Mouse (Mus musculus) forebrain, embryonic 13.5 days (tissue): ENCODE measurements around the gene Nrap. TPM values are rescaled to one million over a fixed set of nuclear protein-coding genes. Genes with fewer than 3 reads are reported as not detected.

ENCODE experiments used
- ATAC-seq: fragments of 200-750 bp; cut with Nextera tagmentation; 2 replicates; pipeline ENCODE4 v1.8.0; 2017
- H3K27ac ChIP-seq: fragments of 300-500 bp; sonication (generic); 2 replicates; pipeline ENCODE4 v1.5.1; 2015; ENCODE audit warnings: inconsistent platforms, mild to moderate bottlenecking, moderate library complexity
- H3K27me3 ChIP-seq: fragments of 300-500 bp; sonication (generic); 2 replicates; pipeline ENCODE4 v1.6.1; 2015; ENCODE audit warnings: mild to moderate bottlenecking, inconsistent platforms
- H3K36me3 ChIP-seq: fragments of 300-500 bp; sonication (generic); 2 replicates; pipeline ENCODE4 v1.6.1; 2015; ENCODE audit warnings: mild to moderate bottlenecking, inconsistent platforms; ENCODE audit not compliant: poor library complexity, severe bottlenecking
- H3K4me1 ChIP-seq: fragments of 300-500 bp; sonication (generic); 2 replicates; pipeline ENCODE4 v1.6.1; 2015; ENCODE audit warnings: inconsistent platforms
- H3K4me2 ChIP-seq: fragments of 300-500 bp; sonication (generic); 2 replicates; pipeline ENCODE4 v1.6.1; 2015; ENCODE audit warnings: inconsistent platforms, mild to moderate bottlenecking, moderate library complexity
- H3K4me3 ChIP-seq: fragments of 300-500 bp; sonication (generic); 2 replicates; pipeline ENCODE4 v1.5.1; 2015; ENCODE audit warnings: mild to moderate bottlenecking, inconsistent platforms
- H3K9ac ChIP-seq: fragments of 300-500 bp; sonication (generic); 2 replicates; pipeline ENCODE4 v1.6.1; 2015; ENCODE audit warnings: mild to moderate bottlenecking, inconsistent platforms
- H3K9me3 ChIP-seq: fragments of 300-500 bp; sonication (generic); replicated peaks from 2 replicates; pipeline ENCODE4 v1.6.1; 2016; ENCODE audit warnings: inconsistent platforms
- WGBS: fragments of 180-500 bp; shearing (Covaris S2); methylation state at CpG from one replicate; pipeline ENCODE4 v1.1.7; 2015; 5-methylcytosine and 5-hydroxymethylcytosine counted together
- polyA plus RNA-seq: library from polyadenylated mRNA; unstranded; fragments of >200 nt; fragmentation: Nextera tagmentation; extraction: Ambion mirVana; gene quantifications from 2 replicates; pipeline ENCODE4 v1.2.1, GENCODE M21; 2015

Nrap gene
- polyA plus RNA-seq, 1 experiment from 2014 or later = 0.30 TPM

DNA sequence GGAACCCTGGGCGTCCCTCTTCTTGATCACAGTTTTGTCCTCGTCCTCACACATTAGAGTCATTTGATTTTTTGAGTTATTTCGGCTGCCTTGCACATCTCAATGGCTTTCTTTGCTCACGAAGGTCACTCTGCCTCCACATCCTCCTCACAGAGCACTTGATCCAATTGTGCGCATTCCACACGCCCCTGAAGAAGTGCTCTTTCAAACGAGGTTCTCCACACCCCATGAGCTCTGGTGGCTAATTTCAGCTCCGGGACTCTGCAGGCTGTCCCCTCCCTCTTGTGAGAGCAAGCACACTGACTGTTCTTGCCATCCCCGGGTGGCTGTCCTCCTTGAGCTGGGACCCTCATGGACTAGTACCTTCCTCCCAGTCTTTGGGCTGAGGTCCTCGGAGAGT, 64.2 kb downstream of the Nrap start:
- WGBS = 39% methylated on average over 10 of the region's 10 CpGs
- no peaks in the 10 kb centered on the region for H3K36me3 ChIP-seq
- no peaks in the 10 kb centered on the region for H3K27me3 ChIP-seq
- H3K9ac ChIP-seq = no peak overlapping the region
- peaks cover 29% of the 10 kb centered on the region for H3K4me1 ChIP-seq
- no peaks in the 10 kb centered on the region for H3K9me3 ChIP-seq
- ATAC-seq = no peak; the same call in 1 of the 2 replicates
- no peak overlapping the region for H3K4me3 ChIP-seq
- H3K4me2 ChIP-seq = peak overlapping the region; percentile 40
- H3K27ac ChIP-seq = no peak overlapping the region; the same call in 1 of the 2 replicates

DNA sequence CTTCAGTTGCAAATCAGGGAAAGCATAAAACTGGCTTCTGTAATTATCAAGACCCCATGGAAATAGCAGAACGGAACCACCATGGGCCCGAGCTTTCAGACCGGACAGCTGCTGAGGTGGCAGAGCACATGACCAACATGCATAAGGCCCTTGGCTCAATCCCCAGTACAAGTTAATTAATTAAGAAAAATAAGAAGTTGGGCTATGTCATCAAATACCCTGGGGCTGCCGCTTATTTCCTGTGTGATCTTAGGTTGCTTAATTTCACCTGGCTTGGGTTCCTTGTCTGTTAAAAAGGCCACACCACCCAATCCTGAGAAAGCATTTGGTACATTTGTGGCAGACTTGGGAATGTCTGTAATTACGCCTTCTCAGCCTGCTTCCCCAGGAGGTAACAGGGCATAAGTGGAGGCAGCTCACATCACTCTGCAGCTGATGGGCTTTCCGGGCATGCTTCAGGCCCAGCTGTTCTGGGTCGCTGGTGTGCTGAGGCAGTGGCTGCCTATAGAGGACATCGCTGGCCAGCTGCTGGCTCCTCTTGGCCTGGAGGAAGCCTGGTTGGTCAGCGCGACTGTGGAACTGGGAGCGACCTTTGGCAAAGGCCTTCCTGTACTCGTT, 68.4 kb downstream of the Nrap start:
- H3K9me3 ChIP-seq = no peaks in the 10 kb centered on the region
- ATAC-seq = no peak
- H3K9ac ChIP-seq = no peak overlapping the region
- no peaks in the 10 kb centered on the region for H3K36me3 ChIP-seq
- H3K27me3 ChIP-seq = no peaks in the 10 kb centered on the region
- no peak overlapping the region for H3K4me3 ChIP-seq
- no peak overlapping the region for H3K27ac ChIP-seq
- peaks cover 34% of the 10 kb centered on the region for H3K4me1 ChIP-seq
- H3K4me2 ChIP-seq = no peak overlapping the region
- 76% methylated on average over 12 of the region's 12 CpGs for WGBS

DNA sequence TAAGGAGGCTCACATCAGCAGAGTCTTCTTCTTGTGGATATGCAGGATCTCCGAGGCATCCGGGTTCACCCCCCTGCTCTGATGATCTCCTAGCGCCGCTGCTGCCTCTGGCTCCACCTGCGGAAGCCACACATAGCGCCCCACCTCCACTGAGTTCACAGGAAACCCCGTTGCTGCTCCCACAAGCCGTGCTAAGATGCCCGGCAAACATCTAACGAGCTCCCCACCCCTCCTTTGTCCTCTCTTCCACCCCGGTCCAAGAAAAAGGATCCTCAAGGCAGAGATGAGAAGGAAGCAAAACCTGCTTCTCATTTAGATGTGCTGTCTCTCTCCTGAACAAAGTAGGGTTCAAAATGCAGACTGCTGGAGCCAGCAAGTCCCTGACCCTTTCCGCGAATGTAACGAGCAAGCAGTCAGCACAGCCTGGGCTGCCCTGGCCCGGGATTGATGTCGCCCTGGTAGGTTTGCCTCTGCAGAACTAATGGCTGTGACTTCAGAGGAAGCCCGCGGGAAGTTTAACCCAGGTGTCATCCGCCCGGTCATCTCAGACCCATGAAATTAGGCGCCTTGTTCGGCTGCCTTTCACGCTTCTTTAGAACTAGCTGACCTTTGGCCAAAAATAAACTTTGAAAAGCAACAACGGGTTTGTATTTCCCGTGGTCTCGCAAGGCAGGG, 69.5 kb downstream of the Nrap start:
- H3K9me3 ChIP-seq = no peaks in the 10 kb centered on the region
- H3K4me1 ChIP-seq = peaks cover 24% of the 10 kb centered on the region
- 28% methylated on average over 26 of the region's 26 CpGs for WGBS
- no peak overlapping the region for H3K9ac ChIP-seq
- peak overlapping the region; percentile 24 for H3K4me2 ChIP-seq
- no peak overlapping the region for H3K4me3 ChIP-seq
- no peak overlapping the region for H3K27ac ChIP-seq
- no peaks in the 10 kb centered on the region for H3K36me3 ChIP-seq
- peak; percentile 62; the same call in 1 of the 2 replicates for ATAC-seq
- no peaks in the 10 kb centered on the region for H3K27me3 ChIP-seq

DNA sequence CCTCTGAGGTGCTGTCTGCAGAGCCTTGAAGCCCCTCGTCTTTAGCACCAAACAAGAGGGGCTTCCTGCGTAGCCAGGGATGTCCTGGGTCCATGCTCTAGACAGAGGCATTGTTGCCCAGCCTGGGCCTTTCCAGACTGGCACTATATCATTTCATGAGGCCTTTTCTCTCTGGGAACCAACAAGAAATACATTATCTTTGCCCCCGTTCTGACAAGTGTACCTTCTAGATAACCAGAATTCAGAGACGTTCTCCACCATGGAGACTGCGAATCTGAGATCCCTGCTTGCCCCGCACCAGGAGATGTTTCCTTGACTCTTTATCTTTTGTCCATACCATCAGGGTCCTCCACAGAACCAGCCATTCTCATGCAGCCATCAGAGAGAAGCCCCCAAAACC, 70.2 kb downstream of the Nrap start:
- Histone ChIP-seq H3K4me3 (no peak overlapping the region), H3K27ac (no peak overlapping the region), H3K27me3 (no peaks in the 10 kb centered on the region), H3K9ac (no peak overlapping the region), H3K9me3 (no peaks in the 10 kb centered on the region), H3K4me2 (no peak overlapping the region), H3K4me1 (peaks cover 23% of the 10 kb centered on the region), H3K36me3 (no peaks in the 10 kb centered on the region)
- WGBS = 92% methylated on average over 6 of the region's 6 CpGs
- no peak for ATAC-seq

DNA sequence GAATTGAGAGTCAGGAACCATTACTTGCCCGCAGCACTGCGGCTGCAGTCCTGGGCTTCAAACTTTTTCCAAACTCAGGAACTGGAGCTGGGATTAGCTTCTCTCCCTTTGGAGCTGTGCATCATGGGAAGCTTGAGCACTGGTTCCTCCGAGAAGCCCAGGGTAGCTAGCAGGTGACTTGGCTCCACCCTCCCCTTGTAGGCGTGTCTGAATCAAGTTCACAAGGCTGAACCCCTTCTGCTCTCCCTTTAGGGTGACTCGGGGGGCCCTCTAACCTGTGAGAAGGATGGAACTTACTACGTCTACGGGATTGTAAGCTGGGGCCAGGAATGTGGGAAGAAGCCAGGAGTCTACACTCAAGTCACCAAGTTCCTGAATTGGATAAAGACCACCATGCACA, 70.6 kb downstream of the Nrap start:
- Histone ChIP-seq H3K9me3 (no peaks in the 10 kb centered on the region), H3K27me3 (no peaks in the 10 kb centered on the region), H3K4me2 (no peak overlapping the region), H3K4me3 (no peak overlapping the region), H3K27ac (no peak overlapping the region), H3K9ac (no peak overlapping the region), H3K36me3 (no peaks in the 10 kb centered on the region), H3K4me1 (peaks cover 23% of the 10 kb centered on the region)
- WGBS = 92% methylated on average over 7 of the region's 7 CpGs
- no peak for ATAC-seq

DNA sequence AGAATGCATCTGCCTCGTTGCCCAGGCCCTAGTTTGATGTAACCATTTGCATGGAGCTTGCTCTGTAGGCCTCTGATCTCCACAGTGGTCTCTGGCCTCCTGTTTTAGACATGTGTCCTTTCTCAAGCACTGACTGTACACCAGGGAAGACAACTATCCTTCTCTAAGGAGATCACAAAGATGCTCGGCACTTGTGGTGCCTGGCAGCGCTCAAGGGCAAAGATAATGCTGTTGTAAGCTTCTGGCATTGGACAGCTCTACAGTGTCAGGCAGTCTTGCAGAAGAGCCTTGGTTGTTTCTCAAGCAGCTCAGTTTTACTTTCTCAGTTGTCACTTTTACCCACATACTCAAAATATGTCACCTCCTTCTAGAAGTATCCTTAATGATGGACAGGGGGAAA, 73.3 kb downstream of the Nrap start:
- Histone ChIP-seq H3K4me1 (peaks cover 18% of the 10 kb centered on the region), H3K9ac (no peak overlapping the region), H3K9me3 (no peaks in the 10 kb centered on the region), H3K36me3 (no peaks in the 10 kb centered on the region), H3K27ac (no peak overlapping the region), H3K4me2 (no peak overlapping the region), H3K4me3 (no peak overlapping the region), H3K27me3 (no peaks in the 10 kb centered on the region)
- WGBS = 82% methylated on average over 3 of the region's 3 CpGs
- no peak for ATAC-seq

DNA sequence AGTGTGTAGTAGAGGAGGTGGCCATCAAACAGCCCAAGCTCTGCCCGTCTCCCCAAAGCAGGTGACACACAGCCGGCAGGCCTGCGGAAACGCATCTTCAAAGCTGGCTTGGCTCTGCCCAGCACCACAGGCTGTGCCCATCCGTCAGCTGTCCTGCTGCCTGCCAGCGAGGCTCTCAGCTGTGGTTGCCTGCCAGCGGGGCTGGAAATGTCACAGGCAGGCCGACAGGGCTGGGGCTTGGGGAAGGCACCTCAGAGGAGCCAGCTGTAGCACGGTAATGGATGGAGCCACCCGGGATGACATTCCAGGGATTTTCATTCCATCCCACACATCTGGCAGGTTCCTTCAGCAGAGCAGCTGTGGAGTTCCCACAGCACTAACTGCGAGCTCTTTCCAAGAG, 89.0 kb downstream of the Nrap start:
- Histone ChIP-seq H3K4me3 (no peak overlapping the region), H3K36me3 (no peaks in the 10 kb centered on the region), H3K9ac (no peak overlapping the region), H3K27ac (no peak overlapping the region), H3K4me2 (no peak overlapping the region), H3K27me3 (no peaks in the 10 kb centered on the region), H3K9me3 (no peaks in the 10 kb centered on the region), H3K4me1 (no peaks in the 10 kb centered on the region)
- no peak for ATAC-seq
- WGBS = 80% methylated on average over 11 of the region's 11 CpGs

DNA sequence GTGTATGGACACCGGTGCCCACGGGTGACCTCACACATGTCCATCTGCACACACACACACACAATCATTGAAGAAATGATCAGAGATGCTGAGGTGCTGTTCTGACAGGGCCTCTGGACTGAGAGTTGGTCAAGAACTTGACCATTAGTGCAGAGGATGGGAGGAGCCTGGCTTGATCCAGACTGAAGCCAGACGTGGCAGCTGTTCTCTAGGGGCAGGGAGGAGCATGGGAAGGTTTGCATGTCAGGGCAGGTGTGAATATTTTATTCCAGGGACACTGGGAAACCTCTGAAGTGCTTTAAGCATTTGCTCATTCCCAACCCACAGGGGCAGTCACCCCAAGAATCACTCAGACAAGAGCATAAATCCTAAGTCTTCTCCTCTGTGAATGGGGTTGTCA, 92.6 kb downstream of the Nrap start:
- H3K9me3 ChIP-seq = no peaks in the 10 kb centered on the region
- no peaks in the 10 kb centered on the region for H3K27me3 ChIP-seq
- H3K27ac ChIP-seq = no peak overlapping the region
- no peaks in the 10 kb centered on the region for H3K36me3 ChIP-seq
- no peak overlapping the region for H3K4me2 ChIP-seq
- no peak overlapping the region for H3K9ac ChIP-seq
- 65% methylated on average over 3 of the region's 3 CpGs for WGBS
- ATAC-seq = no peak
- peaks cover 6% of the 10 kb centered on the region for H3K4me1 ChIP-seq
- H3K4me3 ChIP-seq = no peak overlapping the region

DNA sequence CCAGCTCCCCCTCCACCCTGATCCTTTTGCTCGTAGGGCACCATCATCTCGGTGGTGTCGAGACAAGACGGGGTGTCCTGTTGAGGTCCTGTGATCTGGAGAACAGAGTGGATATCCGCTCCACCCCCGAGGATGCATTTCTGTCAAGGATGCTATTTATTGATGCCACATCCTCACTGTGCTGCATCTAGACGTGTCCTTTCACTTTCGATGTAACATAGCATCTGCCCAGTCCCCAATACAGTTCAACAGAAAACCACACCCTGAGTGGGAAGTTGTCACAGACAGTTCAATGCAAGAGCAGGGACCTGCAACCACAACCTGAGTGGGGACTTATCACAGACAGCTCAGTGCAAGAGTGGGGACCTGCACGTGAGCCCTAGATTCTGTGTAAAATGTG, 93.2 kb downstream of the Nrap start:
- 81% methylated on average over 9 of the region's 9 CpGs for WGBS
- Histone ChIP-seq H3K4me3 (no peak overlapping the region), H3K4me1 (peaks cover 12% of the 10 kb centered on the region), H3K9ac (no peak overlapping the region), H3K36me3 (no peaks in the 10 kb centered on the region), H3K27me3 (no peaks in the 10 kb centered on the region), H3K27ac (no peak overlapping the region), H3K4me2 (no peak overlapping the region), H3K9me3 (no peaks in the 10 kb centered on the region)
- no peak for ATAC-seq

DNA sequence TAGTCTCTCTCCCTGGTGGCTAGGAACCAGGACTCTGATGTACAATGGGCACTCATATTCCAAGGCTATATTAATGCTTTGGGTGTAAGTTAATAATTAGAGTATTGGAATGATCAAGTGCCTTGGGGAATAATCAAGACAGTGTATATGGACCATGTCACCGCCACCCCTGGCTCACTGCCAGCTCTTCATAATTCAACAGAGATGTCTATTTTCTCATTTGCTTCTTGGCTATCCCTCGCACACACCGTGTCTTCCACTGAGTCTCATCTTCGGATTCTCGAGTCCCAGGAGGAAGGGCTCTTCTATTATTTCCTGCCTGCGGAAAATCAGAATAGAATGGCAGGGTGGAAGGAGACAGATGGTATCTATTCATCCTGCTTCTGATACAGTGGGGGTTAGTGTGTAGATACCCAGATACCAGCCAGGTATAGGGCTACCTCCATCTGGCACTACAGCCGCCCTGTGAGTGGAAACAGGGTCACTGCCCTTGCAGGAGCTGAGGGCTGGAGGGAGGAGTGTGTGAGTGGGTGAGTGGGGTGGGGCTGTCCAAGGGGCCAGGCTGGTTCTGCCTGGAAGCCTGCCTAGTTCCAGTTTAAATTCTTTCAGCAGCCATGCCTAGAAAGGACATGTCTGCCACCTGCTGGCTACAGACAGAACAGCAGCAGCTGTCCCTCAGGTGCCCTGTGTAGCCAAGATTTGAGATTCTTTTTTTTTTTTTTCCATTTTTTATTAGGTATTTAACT, 95.0 kb downstream of the Nrap start:
- Histone ChIP-seq H3K9ac (no peak overlapping the region), H3K9me3 (no peaks in the 10 kb centered on the region), H3K36me3 (no peaks in the 10 kb centered on the region), H3K27me3 (no peaks in the 10 kb centered on the region), H3K4me3 (no peak overlapping the region), H3K4me2 (no peak overlapping the region), H3K4me1 (peaks cover 15% of the 10 kb centered on the region), H3K27ac (no peak overlapping the region)
- WGBS = 60% methylated on average over 7 of the region's 7 CpGs
- peak; percentile 79 for ATAC-seq

DNA sequence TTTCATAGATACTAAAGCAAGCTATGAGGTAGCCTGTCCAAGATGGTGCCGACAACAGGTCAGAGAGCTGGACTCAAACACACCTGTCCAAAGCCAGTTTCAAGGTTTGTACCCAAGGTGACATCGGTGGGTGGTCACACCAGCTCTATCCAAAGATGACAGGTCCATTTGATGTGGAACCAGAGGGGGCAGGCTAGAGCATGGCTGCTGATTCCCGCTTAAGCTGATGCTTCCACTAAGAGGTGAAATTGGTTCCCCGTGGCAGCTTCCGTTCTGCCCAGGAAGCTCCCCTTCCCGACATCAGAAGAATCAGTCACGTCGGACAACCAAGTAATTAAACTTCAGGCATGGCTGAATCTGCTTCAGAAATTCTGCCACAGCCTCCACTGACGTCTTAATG, 97.5 kb downstream of the Nrap start:
- no peaks in the 10 kb centered on the region for H3K27me3 ChIP-seq
- H3K9me3 ChIP-seq = no peaks in the 10 kb centered on the region
- ATAC-seq = no peak
- H3K36me3 ChIP-seq = no peaks in the 10 kb centered on the region
- no peak overlapping the region for H3K4me2 ChIP-seq
- 70% methylated on average over 9 of the region's 9 CpGs for WGBS
- H3K27ac ChIP-seq = no peak overlapping the region
- H3K4me1 ChIP-seq = peaks cover 15% of the 10 kb centered on the region
- no peak overlapping the region for H3K9ac ChIP-seq
- H3K4me3 ChIP-seq = no peak overlapping the region

DNA sequence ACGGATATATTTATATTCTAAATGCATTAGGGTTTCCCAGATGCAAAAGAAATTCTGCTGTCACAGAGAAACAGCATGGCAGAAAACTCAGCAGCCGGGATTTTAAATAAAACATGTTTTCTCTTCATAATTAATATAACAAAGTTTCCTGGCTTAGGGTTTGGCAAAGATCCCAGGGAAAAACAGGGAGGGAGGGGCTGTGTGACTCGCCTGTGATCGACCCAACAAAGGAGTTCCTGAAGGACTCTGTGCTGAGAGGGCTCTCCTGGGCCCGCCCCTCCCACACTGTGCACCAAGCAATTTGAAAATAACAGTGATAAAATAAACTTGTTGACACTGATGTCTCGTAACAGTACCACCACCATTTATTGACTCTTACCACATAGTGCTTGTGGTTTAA, 97.9 kb downstream of the Nrap start:
- Histone ChIP-seq H3K4me2 (no peak overlapping the region), H3K9me3 (no peaks in the 10 kb centered on the region), H3K9ac (no peak overlapping the region), H3K4me3 (no peak overlapping the region), H3K36me3 (no peaks in the 10 kb centered on the region), H3K27me3 (no peaks in the 10 kb centered on the region), H3K27ac (no peak overlapping the region), H3K4me1 (peaks cover 15% of the 10 kb centered on the region)
- 47% methylated on average over 6 of the region's 6 CpGs for WGBS
- ATAC-seq = peak; percentile 64; the same call in 1 of the 2 replicates
